Mouse (Mus musculus) R1 (cell line): ENCODE results near the gene Ankrd13b.

ENCODE experiments used
- DNase-seq: peaks from one replicate; pipeline ENCODE4 v3.0.0-alpha.2; 2018; ENCODE audit warnings: low read depth, low spot score

Ankrd13b gene

DNA sequence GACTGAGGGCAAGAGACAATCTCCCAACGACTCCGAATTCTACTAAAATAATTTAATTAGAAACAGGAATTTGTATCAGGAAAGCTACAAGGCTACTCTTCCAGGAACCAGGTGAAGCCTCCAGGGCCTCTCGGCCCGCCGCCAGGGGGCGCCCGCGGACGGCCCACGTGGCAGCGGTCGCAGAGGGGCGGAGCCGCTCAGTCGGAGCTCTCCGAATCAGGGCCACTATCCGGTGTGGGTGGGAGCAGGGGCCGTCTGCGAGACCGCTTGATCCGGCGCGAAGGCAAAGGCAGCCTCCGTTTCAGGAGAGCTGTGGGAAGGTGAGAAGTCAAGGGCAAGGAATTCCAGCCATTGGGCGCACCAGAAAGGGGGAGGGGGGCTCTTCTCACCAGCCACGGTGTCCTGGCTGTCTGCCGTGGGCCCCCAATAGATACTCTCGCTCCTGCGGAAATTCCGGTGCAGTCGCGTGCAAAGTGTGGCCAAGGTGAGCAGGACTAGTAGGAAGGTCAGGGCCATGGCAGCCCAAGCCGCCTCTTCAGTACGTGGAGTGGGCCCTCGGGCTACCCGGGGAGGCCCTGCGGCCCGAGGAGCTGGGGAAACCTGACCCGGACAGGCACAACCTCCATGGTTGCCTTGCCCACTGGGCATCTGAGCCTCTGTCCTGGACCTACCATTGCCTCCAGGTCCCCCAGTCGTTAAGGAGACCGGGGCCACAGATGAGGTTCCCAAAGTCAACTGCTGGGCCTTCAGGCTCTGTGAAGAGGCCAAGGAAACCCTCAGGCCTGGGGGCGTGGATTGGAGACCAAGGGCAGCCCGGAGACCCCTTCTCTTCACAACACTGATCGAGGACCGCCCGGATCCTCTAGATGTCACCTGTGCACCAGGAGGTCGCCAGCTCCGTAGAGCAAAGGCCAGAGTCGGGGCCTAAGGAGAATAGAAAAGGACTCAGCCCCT, 18.9 kb upstream of the Ankrd13b start:
- peak; percentile 89 for DNase-seq

DNA sequence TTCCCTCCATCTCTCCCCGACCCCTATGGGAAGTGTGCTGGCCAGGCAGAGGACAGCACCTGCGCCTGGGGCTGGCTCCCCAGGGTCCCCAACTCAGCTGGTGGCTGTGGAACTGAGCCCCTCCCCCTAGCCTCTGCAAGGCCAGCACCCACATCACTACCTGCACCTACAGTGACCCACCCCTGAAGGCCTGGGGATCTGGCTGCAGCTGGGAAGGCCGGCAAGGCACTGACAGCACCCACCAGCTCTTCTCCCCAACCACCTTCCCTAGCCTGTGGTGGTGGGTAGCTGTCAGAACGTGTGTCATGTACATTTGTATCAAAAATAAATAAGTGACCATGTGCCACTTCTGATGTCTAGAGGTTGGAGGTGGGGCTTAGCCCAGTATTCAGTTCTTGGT, 17.9 kb upstream of the Ankrd13b start:
- DNase-seq: no peak

DNA sequence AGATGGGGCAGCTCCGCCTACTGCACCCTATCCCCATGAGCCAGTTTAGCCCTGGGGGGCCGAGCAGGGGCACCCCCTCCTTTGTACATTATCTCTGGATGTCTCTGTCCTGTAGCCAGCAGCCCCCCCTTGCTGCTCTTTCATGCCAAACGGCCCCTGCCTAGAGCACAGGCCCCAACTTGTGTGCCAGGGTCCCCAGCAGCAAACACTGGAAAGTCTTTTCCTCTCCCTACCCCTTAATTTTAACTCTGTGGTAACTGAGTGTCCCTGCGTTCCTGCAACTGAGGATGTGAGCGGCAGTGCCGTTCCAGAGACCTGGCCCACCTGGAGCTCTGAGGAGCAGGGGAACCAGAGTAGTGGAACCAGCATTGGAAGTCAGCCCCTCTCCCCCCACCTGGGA, 17.5 kb upstream of the Ankrd13b start:
- no peak for DNase-seq

DNA sequence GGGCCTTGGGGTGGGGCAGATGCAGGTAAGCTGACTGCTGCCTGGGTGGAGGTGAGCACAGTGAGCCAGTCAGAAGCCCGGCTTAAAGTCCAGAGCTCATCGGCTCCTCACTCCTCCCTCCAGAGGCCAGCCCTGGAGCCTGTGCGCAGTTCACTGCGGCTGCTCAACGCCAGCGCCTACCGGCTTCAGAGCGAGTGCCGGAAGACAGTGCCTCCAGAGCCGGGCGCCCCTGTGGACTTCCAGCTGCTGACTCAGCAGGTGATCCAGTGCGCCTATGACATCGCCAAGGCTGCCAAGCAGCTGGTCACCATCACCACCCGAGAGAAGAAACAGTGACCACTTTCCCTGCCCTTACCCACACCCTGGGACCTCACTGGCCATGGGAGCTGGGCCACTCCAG, 16.8 kb upstream of the Ankrd13b start:
- no peak for DNase-seq

DNA sequence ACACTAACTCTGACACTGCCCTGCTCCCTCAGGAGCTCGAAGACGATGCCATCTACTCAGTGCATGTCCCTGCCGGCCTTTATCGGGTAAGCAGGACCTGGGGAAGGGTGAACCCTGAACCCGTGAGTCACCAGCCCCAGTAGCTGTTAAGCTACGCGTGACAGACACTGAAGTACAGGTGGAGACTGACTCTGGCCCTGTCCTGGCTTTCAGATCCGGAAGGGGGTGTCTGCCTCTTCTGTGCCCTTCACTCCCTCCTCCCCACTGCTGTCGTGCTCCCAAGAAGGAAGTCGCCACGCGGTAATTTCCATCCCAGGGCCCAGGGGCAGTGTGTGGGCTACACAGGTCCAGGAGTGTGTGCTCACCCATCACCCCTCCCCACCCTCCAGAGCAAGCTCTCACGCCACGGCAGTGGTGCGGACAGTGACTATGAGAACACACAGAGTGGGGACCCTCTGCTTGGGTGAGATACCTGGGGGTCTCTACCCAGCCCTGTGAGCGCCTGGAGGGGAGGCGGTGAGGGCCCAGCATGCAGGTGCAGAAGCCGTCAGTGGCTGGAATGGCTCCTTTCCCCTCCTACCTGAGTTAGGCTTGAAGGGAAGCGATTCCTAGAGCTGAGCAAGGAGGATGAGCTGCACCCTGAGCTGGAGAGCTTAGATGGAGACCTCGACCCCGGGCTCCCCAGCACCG, 16.0 kb upstream of the Ankrd13b start:
- DNase-seq: no peak

DNA sequence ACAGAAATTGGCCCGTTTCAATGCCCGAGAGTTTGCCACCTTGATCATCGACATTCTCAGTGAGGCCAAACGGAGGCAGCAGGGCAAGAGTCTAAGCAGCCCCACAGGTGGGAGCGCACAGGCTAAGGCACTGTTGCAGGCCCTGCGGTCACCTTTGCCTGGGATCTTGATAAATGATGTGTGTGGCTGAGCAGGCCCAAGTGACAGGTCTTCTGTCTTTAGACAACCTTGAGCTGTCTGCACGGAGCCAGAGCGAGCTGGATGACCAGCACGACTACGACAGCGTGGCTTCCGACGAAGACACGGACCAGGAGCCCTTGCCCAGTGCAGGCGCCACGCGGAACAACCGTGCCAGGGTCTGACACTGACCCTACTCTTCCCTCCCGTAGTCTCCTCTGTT, 14.9 kb upstream of the Ankrd13b start:
- no peak for DNase-seq

DNA sequence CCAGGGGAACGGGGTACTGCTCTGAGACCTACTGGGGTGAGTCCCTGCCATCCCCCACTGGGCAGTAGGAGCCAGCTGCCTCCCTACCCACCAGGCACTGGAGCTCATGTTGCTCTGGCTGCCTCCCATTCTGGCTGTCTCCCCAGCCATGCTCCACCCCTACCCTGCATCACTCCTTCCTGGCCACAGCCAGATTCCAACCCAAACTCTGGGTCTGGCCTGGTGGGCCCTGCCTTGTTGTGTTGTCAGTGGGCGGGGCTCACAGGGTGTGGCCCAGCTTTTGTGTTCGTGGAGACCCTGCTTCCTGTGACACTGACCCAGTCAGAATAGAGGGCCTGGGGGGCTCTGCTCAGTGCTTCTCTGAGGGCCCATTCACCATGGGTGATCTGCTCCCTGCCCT, 14.0 kb upstream of the Ankrd13b start:
- peak; percentile 88 for DNase-seq

DNA sequence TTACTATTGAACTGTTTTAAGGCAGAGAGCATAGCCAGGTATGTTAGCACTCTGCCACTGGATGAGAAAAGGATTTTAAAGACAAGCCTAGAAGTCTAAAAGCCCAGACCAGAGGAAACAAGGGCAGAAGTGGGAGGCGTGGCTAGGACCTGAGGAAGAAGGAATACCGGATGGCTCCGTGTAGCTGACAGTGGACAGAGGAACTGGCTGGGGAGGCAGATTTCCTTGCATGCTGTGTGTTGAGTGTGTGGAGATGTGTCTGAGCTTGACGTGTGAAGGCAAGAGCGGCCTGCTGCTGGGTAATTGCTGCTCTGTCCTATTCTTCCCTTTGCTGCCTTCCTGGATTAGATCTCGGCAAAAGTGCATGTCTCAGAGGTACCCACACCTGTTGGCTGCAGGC, 13.0 kb upstream of the Ankrd13b start:
- DNase-seq: no peak

DNA sequence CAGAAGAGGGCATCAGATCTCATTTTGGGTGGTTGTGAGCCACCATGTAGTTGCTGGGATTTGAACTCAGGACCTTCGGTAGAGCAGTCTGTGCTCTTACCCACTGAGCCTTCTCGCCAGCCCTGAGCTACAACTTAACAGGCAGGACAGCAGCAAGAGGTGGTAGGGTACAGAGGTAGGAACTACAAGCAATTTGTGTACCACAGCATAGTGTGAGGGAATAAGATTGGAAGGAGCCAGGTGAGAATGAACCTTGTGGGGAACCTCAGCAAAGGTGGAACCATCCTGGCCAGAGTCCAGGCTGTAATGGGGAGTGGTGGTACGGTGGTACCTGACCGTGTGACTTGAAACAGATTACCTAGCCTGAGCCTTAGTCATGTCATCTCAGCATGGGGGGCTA, 12.5 kb upstream of the Ankrd13b start:
- DNase-seq: no peak

DNA sequence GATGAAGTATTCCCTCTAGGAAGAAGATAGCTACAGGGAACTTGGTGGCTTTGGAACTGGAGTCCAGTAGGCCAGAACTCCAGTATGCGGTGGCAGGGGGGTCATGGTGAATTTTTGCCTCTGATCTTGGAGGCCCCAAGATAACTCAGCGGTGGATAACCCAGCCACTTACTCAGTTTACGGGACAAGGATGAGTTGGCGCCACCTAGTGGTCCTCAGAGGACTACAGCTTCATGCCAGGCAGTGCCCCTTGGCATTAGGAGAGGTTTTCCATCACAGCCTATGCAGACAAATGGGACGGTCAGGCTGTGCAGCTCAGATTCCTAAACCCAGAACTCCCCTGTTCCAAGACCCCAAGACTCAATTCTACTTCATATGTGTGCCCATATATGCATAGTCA, 11.9 kb upstream of the Ankrd13b start:
- peak; percentile 81 for DNase-seq

DNA sequence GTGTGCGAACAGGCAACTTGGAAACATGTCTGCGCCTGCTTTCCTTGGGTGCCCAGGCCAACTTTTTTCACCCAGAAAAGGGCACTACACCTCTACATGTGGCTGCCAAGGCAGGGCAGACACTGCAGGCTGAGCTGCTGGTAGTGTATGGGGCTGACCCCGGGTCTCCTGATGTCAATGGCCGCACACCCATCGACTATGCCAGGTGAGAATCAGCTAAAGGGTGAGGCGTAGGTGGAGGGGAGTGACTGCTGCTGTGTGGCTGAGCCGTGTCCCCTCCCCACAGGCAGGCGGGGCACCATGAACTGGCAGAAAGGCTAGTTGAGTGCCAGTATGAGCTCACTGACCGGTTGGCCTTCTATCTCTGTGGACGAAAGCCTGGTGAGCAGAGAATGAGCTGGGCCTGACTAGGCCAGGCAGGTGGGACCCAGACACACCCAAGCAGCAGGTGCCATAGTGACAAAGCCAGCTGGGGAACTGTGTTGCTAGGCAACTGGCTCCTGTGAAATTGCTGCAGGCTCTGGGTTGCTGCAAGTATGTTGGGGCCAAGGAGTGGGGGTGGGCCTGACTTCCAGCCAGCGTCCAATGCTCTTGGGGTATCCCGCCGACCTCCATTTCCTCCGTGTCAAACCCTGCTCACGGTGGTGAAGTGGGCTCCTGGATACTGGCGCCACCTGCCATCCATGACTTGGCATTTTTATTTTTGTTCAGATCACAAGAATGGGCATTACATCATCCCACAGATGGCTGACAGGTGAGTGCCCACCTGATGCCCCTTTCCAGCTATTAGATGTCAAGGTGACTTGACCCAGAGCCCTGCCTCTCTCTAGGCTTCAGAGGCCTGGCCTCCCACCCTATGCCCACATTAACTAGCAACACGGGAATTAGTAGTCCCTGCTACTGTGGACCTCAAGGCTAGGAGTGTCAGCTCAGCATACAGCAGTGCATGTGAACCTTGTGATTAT, 11.2 kb upstream of the Ankrd13b start:
- peak; percentile 91 for DNase-seq

DNA sequence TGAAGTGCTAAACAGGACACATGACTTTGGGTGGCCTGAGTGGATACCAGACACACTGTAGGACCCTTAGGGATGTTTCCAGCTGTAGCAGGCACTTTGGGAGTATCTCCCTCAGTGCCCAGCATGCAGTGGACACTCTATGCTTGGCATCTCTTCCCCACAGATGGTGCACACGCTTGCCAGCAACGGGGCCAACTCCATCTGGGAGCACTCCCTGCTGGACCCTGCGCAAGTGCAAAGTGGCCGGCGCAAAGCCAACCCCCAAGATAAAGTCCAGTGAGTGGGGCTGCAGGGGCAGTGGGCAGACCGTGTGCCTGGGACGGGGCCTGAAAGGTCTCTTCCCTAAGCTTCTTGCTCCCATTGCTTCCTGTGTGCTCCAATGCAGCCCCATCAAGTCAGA, 9.9 kb upstream of the Ankrd13b start:
- DNase-seq: no peak

DNA sequence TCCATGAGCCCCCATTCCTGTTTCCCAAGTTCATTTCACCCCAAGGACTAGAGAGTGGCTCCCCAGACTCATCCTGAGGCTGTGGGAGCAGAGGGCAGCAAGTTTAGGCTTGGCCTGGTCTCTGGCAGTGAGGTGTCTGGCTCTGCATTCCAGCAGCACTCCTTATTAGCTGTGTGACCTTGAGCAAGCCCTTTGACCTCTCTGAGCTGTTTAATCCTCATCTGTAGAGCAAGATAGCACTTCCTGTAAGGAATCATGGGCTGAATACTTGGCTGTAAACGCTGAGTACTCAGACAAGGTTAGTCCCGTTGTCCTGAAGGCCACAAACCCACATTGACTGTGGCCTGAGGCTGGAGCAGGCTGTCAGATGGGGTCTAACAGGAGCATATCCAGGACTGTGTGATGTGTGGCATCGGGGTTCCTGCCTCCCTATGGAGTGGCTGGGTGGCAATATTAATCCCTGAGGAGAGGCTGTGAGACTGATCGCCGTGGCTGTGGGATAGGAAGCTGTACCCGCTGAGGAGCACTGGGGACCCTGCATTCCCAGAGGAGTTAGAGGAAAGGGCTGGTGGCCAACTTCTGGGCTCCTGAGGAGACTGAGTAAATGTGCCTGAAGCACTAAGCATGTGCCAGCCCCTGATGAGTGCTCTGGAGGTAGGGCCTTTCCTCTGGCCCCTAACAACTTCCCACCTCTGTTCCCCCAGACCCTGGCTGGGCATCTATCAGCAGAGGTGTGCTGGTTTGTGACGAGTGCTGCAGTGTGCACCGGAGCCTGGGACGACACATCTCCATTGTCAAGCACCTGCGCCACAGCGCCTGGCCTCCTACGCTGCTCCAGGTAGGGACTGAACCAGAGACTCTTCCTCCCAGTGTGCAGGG, 9.0 kb upstream of the Ankrd13b start:
- peak; percentile 95 for DNase-seq

DNA sequence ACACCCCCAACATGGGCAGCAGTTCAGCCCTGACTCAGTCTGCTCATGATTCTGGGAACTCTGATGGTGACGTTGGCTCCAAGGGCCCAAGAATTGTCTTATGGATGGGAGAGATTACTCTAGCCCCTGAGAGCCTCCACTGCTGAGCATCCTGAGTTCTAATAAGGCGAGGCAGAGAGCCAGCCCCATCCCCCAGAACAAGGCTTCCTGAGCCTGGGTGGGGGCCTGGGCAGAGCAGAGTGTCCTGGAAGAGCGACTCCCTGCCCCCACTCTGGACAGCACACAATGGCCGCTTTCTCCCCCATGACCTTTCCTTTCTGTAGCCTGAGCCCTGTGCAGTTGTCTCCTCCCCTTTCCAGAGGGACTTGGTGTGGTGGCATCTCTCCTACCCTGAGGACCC, 8.4 kb upstream of the Ankrd13b start:
- DNase-seq: peak; percentile 83

DNA sequence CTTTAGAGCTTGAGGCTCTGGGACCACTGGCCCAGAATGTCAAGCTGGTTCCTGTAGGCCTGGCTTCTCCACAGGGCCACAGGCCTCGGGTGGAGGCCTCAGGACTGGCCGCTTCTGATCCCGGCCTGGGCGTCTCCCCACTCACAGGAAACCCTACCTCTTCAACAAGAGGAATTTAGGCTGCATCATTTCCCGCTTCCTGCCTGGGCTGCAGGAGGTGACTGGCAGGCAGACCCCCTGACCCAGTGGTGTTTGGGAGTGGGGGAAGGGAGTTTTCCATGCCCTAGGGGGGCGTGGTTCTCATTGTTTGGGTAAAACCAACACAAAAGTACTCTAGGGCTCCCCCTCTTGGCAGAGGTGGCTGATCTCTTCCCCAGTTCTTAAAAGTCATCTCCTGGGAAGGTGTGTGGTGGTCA, 7.9 kb upstream of the Ankrd13b start:
- peak; percentile 98 for DNase-seq

DNA sequence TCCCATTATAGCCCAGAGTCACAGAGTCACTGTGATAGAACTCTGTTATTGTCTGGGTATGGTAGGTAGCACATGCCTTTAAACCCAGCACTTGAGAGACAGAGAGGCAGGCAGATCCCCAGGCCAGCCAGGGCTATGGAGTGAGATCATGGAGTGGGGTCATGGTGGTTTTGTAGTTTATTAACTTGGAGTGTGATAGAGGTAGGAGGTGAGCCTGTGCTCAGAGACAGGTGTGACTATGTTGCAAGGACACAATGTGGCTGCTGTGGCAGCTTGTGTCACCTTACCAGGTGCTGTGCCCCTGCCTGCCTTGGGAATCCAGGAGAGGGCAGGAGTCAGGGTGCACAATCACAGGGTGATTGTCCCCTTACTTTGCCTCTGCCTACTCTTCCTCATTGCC, 6.0 kb upstream of the Ankrd13b start:
- DNase-seq: no peak

DNA sequence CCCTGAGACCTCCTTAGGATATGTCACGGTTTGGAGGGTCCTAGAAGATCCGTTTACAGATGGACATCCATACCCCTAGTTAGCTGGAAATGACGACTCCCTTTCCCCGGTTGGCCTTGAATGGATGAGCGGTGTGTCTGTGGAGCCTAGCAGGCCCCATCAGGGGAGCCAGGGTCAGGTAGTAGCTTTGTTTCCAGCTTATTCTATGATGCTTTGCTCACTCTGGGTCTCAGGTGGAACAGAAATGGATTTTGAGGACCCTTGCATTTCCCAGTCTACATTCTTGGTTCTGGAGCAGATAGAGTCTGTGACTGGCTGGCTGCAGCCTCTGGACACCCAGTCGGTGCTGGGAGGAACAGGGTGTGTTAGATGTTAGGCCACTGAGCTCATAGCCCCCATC, 5.3 kb upstream of the Ankrd13b start:
- DNase-seq: no peak

DNA sequence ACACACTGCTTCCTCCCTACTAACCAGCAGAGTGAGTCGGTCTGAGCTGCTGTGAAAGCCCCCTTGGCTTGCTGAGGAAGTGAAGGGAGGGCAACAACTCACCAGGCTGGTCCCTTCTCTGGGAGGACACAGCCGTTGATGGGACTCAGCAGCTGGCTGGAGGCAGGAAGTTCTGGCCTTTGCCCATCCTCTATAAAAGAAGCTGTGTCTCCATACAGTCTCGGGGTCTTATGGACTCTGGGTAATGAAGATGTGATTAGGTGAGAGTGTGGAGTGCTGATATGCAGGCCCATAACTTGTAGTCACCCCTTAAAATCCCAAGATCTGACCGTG, 4.8 kb upstream of the Ankrd13b start:
- no peak for DNase-seq

DNA sequence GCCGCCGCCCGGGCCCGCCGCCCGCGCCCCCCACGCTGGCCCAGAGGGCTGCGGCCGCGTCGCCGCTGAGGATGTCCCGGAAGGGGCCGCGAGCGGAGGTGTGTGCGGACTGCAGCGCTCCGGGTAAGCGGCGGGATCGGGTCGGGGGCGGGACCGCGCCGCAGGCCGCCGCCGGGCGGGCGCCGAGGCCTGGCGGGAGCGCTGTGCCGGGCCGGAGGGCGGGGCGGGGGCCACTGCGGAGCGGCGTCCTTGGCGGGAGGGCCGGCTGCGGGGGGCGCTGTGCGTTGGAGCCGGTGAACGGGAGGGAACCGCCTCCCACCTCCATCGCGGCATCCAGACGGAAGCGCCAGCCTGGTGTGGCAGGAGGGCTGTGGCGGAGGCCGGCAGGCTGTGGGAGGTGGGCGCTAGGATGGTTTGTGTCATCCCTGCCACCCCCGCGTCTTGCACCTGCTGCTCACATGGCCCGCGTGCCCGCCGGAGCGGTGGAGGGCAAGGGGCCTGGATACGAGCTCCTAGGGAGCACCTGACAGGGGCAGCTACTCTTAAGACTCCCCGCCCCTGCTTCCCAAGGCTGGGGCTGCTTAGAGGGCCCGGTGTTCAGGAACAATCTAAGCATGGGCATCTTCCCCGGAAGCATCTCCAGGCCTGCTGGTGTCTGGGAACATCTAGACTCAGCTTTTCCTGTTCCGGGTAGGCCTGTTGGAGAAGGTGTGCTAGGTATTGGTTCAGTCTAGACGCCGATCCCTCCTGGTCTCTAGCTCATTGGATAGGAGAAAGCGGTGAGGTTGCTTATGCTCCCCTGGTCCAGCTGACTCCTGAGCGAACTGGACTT, 4.2 kb upstream of the Ankrd13b start, which contains the start of gene Git1:
Gene Git1 (plus strand): TSS at position 51 of the 832 bp plus-strand sequence.
- DNase-seq: peak; percentile 69

DNA sequence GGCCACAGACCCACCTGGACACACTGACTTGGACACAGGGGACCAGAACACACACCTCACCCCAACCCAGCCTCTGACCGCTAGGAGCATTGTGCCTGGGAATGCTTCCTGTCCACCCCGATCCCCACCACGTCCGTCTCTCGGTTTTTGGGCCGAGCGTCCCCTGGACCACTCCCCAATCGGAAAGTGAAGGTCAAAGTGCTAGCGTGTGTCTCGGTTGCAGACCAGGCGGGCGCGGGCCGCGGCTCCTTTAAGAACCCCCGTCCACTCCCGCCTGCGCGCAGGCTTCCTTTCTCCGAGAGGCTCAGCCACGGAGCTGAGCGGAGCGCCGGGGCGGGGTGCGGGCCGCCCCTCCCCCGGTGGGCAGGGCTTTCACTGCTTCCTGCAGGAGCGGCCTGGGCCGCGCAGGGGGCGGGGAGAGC, 3.4 kb upstream of the Ankrd13b start:
- DNase-seq: peak; percentile 90
